Mouse (Mus musculus) myocyte (in vitro differentiated cells): ENCODE measurements around the gene Ulk4.

ENCODE experiments used
- E2F4 ChIP-seq: IDR thresholded peaks from one replicate; pipeline ENCODE4 v1.6.1; 2011; ENCODE audit warnings: mild to moderate bottlenecking, control low read depth, moderate library complexity; ENCODE audit not compliant: insufficient read depth
- MAX ChIP-seq: IDR thresholded peaks from one replicate; pipeline ENCODE4 v1.6.1; 2011; ENCODE audit warnings: low read depth, mild to moderate bottlenecking, control low read depth
- MYOD1 ChIP-seq, 3 experiments: IDR thresholded peaks; one replicate each; pipeline ENCODE4 v1.6.1; 2011; ENCODE audit warnings: control low read depth in 2 of 3, low read depth in 2 of 3, mild to moderate bottlenecking in 2 of 3, moderate library complexity in 1 of 3; ENCODE audit not compliant: insufficient read length in 2 of 3, control insufficient read depth in 1 of 3
- POLR2A ChIP-seq: IDR thresholded peaks from one replicate; pipeline ENCODE4 v1.6.1; 2011; ENCODE audit warnings: low read depth, mild to moderate bottlenecking, control low read depth, moderate library complexity; ENCODE audit not compliant: insufficient read length

DNA sequence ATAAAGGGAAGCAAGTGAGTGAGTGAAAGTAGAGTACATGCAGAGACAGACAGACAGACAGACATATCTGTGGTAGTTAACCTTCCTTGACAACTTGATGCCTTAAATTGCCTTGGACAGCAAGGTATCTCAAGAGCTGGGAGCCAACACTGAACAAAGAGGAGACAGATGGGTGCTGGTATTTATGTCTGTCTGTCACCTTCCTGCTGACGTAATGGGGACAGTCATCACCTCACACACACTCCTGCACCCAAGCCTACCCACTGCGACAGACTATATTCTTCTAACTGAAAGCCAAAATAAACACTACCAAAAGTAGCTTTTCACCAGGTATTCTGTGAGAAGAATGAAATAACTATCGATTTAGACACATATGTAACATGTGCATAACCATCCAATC is 196.2 kb downstream of the Ulk4 start:
- TF ChIP-seq MYOD1 (IDR thresholded peaks at IDR 0.05; ENCODE audit: control insufficient read depth in 1 of 3, insufficient read length in 2 of 3, low read depth in 2 of 3) (no peak), POLR2A (no peak), E2F4 (no peak), MAX (no peak)
